In the genomic region with DNA sequence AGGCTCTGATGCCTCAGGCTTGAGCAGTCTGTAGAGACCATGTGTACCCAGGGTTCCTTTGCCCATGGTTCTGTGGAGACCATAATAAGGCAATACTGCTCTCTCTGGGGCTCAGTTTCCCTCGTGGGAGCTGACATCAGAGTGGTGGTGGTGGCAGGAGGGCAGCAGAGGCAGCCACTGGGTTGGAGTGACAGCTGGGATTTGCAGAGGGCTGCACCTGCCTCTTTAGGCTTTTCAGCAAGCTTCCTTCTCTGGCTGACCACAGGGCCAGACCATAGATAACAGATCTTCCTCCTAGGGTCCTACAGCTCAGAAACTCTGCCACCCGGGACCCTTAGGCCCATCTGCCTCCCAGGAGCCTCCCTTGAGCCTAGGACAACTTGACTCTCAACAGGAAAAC, we compare ENCODE assay signal across 25 mouse cellular contexts. TPM values are rescaled to one million over a fixed set of nuclear protein-coding genes. Genes with fewer than 3 reads are reported as not detected.
DNase-seq lines count a peak whose midpoint lies in the region; ATAC-seq lines count a peak whose summit lies in the region.
"Had no signal": no experiment of that assay in that cellular context is flagged by ENCODE, and none has a peak within 500 bp of the region (broad histone marks: within the 10 kb centered on the region; RNA-seq: fewer than 3 reads in every experiment).

No protein-coding gene starts in this region.

- no peak for DNase-seq in hindbrain, embryonic 11.5 days (ENCODE audit: low spot score)
- no peak for DNase-seq in neural tube, embryonic 10.5 days (ENCODE audit: extremely low spot score, low spot score)
- no peak for DNase-seq in ovary, postnatal 14 days (ENCODE audit: low spot score)
- DNase-seq: adrenal gland, adult 8-10 months; cerebellum, postnatal 25 days; gastrocnemius, adult 2 months; gastrocnemius, postnatal 36 days; heart, adult 2 months; kidney, postnatal 10 days; left cerebral cortex, postnatal 4 days; liver, embryonic 13.5 days; lung, adult 18-20 months; right cerebral cortex, postnatal 14 days; thymus, postnatal 4 days had no signal

- H3K27ac ChIP-seq in hindbrain, embryonic 15.5 days (replicated peaks), result no peak overlapping the region
- H3K27ac ChIP-seq in hindbrain, embryonic 11.5 days (ENCODE audit: low read depth, low read length), result no peak overlapping the region
- no peak overlapping the region for H3K27ac ChIP-seq in neural tube, embryonic 13.5 days (replicated peaks)
- H3K27ac ChIP-seq in embryonic facial prominence, embryonic 15.5 days (replicated peaks), result peak overlapping the region; percentile 77
- H3K27ac ChIP-seq: forebrain, embryonic 15.5 days; gastrocnemius, adult 2 months; heart, adult 2 months; liver, embryonic 13.5 days had no signal

- 0 out of 2 replicates have a peak, but pooled peaks cover 2% of the 10 kb centered on the region for H3K4me1 ChIP-seq in hindbrain, embryonic 15.5 days (replicated peaks)
- H3K4me1 ChIP-seq in hindbrain, embryonic 11.5 days (replicated peaks; ENCODE audit: control insufficient read depth, insufficient read depth, low read length), result no peaks in the 10 kb centered on the region
- H3K4me1 ChIP-seq in neural tube, embryonic 13.5 days (replicated peaks), result no peaks in the 10 kb centered on the region
- peaks cover 21% of the 10 kb centered on the region for H3K4me1 ChIP-seq in embryonic facial prominence, embryonic 15.5 days
- H3K4me1 ChIP-seq: forebrain, embryonic 15.5 days had no signal

- no peaks in the 10 kb centered on the region for H3K9me3 ChIP-seq in hindbrain, embryonic 15.5 days
- H3K9me3 ChIP-seq in hindbrain, embryonic 11.5 days (ENCODE audit: control insufficient read depth, low read length), result no peaks in the 10 kb centered on the region
- H3K9me3 ChIP-seq in neural tube, embryonic 13.5 days, result no peaks in the 10 kb centered on the region
- no peaks in the 10 kb centered on the region for H3K9me3 ChIP-seq in embryonic facial prominence, embryonic 15.5 days (replicated peaks)
- H3K9me3 ChIP-seq: forebrain, embryonic 15.5 days; G1E; heart, embryonic 12.5 days; liver, embryonic 13.5 days; megakaryocyte, embryonic 14.5 days had no signal

- no peak overlapping the region for H3K4me3 ChIP-seq in hindbrain, embryonic 15.5 days
- H3K4me3 ChIP-seq in hindbrain, embryonic 11.5 days (ENCODE audit: low read depth, low read length), result no peak overlapping the region
- no peak overlapping the region for H3K4me3 ChIP-seq in neural tube, embryonic 13.5 days
- no peak overlapping the region for H3K4me3 ChIP-seq in embryonic facial prominence, embryonic 15.5 days (replicated peaks)
- H3K4me3 ChIP-seq: forebrain, embryonic 15.5 days; gastrocnemius, adult 2 months; heart, adult 2 months; heart, embryonic 12.5 days; liver, embryonic 13.5 days; megakaryocyte, embryonic 14.5 days had no signal

- H3K27me3 ChIP-seq in hindbrain, embryonic 15.5 days, result no peaks in the 10 kb centered on the region
- no peaks in the 10 kb centered on the region for H3K27me3 ChIP-seq in hindbrain, embryonic 11.5 days (ENCODE audit: control insufficient read depth, insufficient read depth, low read length)
- H3K27me3 ChIP-seq in neural tube, embryonic 13.5 days, result no peaks in the 10 kb centered on the region; the same call in 1 of the 2 replicates
- no peaks in the 10 kb centered on the region for H3K27me3 ChIP-seq in embryonic facial prominence, embryonic 15.5 days
- H3K27me3 ChIP-seq: forebrain, embryonic 15.5 days had no signal

- H3K9ac ChIP-seq in hindbrain, embryonic 15.5 days, result 0 out of 2 replicates have a peak overlapping the region, but pooled peaks have one; percentile 13
- H3K9ac ChIP-seq in hindbrain, embryonic 11.5 days (ENCODE audit: low read depth, low read length), result no peak overlapping the region
- H3K9ac ChIP-seq in neural tube, embryonic 13.5 days, result peak overlapping the region; percentile 38; the same call in 1 of the 2 replicates
- no peak overlapping the region for H3K9ac ChIP-seq in embryonic facial prominence, embryonic 15.5 days
- H3K9ac ChIP-seq: forebrain, embryonic 15.5 days; heart, embryonic 12.5 days; liver, embryonic 13.5 days had no signal

- no peaks in the 10 kb centered on the region for H3K36me3 ChIP-seq in hindbrain, embryonic 15.5 days
- H3K36me3 ChIP-seq in hindbrain, embryonic 11.5 days (ENCODE audit: control insufficient read depth, insufficient read depth, low read length), result no peaks in the 10 kb centered on the region
- no peaks in the 10 kb centered on the region for H3K36me3 ChIP-seq in neural tube, embryonic 13.5 days
- H3K36me3 ChIP-seq in embryonic facial prominence, embryonic 15.5 days, result no peaks in the 10 kb centered on the region
- H3K36me3 ChIP-seq: forebrain, embryonic 15.5 days; G1E; heart, embryonic 12.5 days; liver, embryonic 13.5 days had no signal

- 74% methylated on average over 2 of the region's 2 CpGs for WGBS in hindbrain, embryonic 15.5 days
- WGBS in hindbrain, embryonic 11.5 days, result 68% methylated on average over 2 of the region's 2 CpGs
- 73% methylated on average over 2 of the region's 2 CpGs for WGBS in neural tube, embryonic 13.5 days
- WGBS in embryonic facial prominence, embryonic 15.5 days, result 70% methylated on average over 2 of the region's 2 CpGs

- no peak overlapping the region for H3K4me2 ChIP-seq in hindbrain, embryonic 15.5 days
- no peak overlapping the region for H3K4me2 ChIP-seq in hindbrain, embryonic 11.5 days (replicated peaks; ENCODE audit: low read depth, low read length)
- no peak overlapping the region for H3K4me2 ChIP-seq in neural tube, embryonic 13.5 days
- no peak overlapping the region for H3K4me2 ChIP-seq in embryonic facial prominence, embryonic 15.5 days (replicated peaks)
- H3K4me2 ChIP-seq: forebrain, embryonic 15.5 days; heart, embryonic 12.5 days; liver, embryonic 13.5 days had no signal

- ATAC-seq in hindbrain, embryonic 15.5 days (ENCODE audit: low FRiP score, low read depth), result 0 out of 2 replicates have a peak, but pooled peaks have one; percentile 54
- ATAC-seq in hindbrain, embryonic 11.5 days (ENCODE audit: low FRiP score), result no peak
- no peak for ATAC-seq in neural tube, embryonic 13.5 days (ENCODE audit: low read depth)
- no peak for ATAC-seq in embryonic facial prominence, embryonic 15.5 days (ENCODE audit: insufficient number of reproducible peaks, low FRiP score, low TSS enrichment, low read depth)
- ATAC-seq: forebrain, embryonic 15.5 days; intestine, embryonic 16.5 days had no signal

RNA-seq across cellular contexts. Expression of a gene that starts 20.2 kb away (rescaled TPM):
- 0.40 and 0.43 TPM in 2 replicates for polyA plus RNA-seq in hindbrain, embryonic 15.5 days (2015; fragmentation: Nextera tagmentation; extraction: Ambion mirVana)
- polyA plus RNA-seq in hindbrain, embryonic 11.5 days (2014; fragmentation: Nextera tagmentation; extraction: Ambion mirVana), result 0.07 TPM in 1 of 2 replicates, not detected in the other
- 0.21 TPM in 2 replicates for polyA plus RNA-seq in neural tube, embryonic 13.5 days (2015; fragmentation: Nextera tagmentation; extraction: Ambion mirVana)
- polyA plus RNA-seq in embryonic facial prominence, embryonic 15.5 days (2015; fragmentation: Nextera tagmentation; extraction: Ambion mirVana), result 0.41 and 0.53 TPM in 2 replicates
- polyA plus RNA-seq: G1E; liver, embryonic 13.5 days; small intestine, adult 2 months; thymus, postnatal 0 days had no signal

RNA-seq across cellular contexts. Expression of a gene that starts 59.4 kb away (rescaled TPM):
- polyA plus RNA-seq in hindbrain, embryonic 15.5 days (2015; fragmentation: Nextera tagmentation; extraction: Ambion mirVana), result 0.34 and 0.44 TPM in 2 replicates
- 0.04 TPM in 1 of 2 replicates, not detected in the other for polyA plus RNA-seq in hindbrain, embryonic 11.5 days (2014; fragmentation: Nextera tagmentation; extraction: Ambion mirVana)
- polyA plus RNA-seq in neural tube, embryonic 13.5 days (2015; fragmentation: Nextera tagmentation; extraction: Ambion mirVana), result 0.17 TPM in 1 of 2 replicates, not detected in the other
- polyA plus RNA-seq in embryonic facial prominence, embryonic 15.5 days (2015; fragmentation: Nextera tagmentation; extraction: Ambion mirVana), result 0.27 and 0.88 TPM in 2 replicates
- polyA plus RNA-seq: G1E; liver, embryonic 13.5 days; small intestine, adult 2 months; stomach, embryonic 14.5 days had no signal

Comparison
In these comparisons a context has a peak if more than half of its experiments do, and no peak if none do; other contexts are left out.
1. H3K9ac ChIP-seq: peak in hindbrain, embryonic 15.5 days (single experiment) and neural tube, embryonic 13.5 days (single experiment); none in hindbrain, embryonic 11.5 days (single experiment) and embryonic facial prominence, embryonic 15.5 days (single experiment).